Mouse (Mus musculus): Measurements from ENCODE around the gene Arid1a.

Gene Arid1a

GRCm38 (mm10) chr4:133756514-133757268, at the start of gene Arid1a:
Arid1a (minus strand) TSS chr4:133756769.
- DNase-seq = peak; percentile 95

- no peak for DNase-seq
These were observed 48.1 kb upstream of the Arid1a start for GRCm38 (mm10) chr4:133804401-133805263.

GRCm38 (mm10) chr4:133800589-133800988, 44.0 kb upstream of the Arid1a start:
- DNase-seq = no peak

GRCm38 (mm10) chr4:133793269-133793668, 36.7 kb upstream of the Arid1a start:
- no peak for DNase-seq

- peak; percentile 89 for DNase-seq
These were observed 18.3 kb upstream of the Arid1a start for GRCm38 (mm10) chr4:133774570-133775554.

GRCm38 (mm10) chr4:133769157-133769556, 12.6 kb upstream of the Arid1a start:
- no peak for DNase-seq

- DNase-seq = no peak
These were observed 6.5 kb upstream of the Arid1a start for GRCm38 (mm10) chr4:133763112-133763511.

GRCm38 (mm10) chr4:133759659-133760058, 3.1 kb upstream of the Arid1a start:
- no peak for DNase-seq

GRCm38 (mm10) chr4:133757269-133757835, 783 bp upstream of the Arid1a start:
- peak; percentile 91 for DNase-seq

GRCm38 (mm10) chr4:133755861-133756371, 653 bp downstream of the Arid1a start:
- DNase-seq = peak; percentile 26

- DNase-seq = no peak
These were observed 1.5 kb downstream of the Arid1a start for GRCm38 (mm10) chr4:133754871-133755765.

GRCm38 (mm10) chr4:133754238-133754637, 2.3 kb downstream of the Arid1a start:
- peak; percentile 97 for DNase-seq

GRCm38 (mm10) chr4:133753375-133754190, 3.0 kb downstream of the Arid1a start:
- peak; percentile 64 for DNase-seq

- DNase-seq = peak; percentile 36
These were observed 3.9 kb downstream of the Arid1a start for GRCm38 (mm10) chr4:133752449-133753374.

- DNase-seq = peak; percentile 55
These were observed 4.8 kb downstream of the Arid1a start for GRCm38 (mm10) chr4:133751521-133752448.

- DNase-seq = no peak
These were observed 6.3 kb downstream of the Arid1a start for GRCm38 (mm10) chr4:133750184-133750775.

- no peak for DNase-seq
These were observed 21.3 kb downstream of the Arid1a start for GRCm38 (mm10) chr4:133735282-133735681.
